Mouse (Mus musculus) hindbrain, embryonic 16.5 days (tissue): Measurements from ENCODE around the gene Cdh23. TPM values are rescaled to one million over a fixed set of nuclear protein-coding genes. Genes with fewer than 3 reads are reported as not detected.
A peak's percentile ranks its signal among the peaks of the same experiment; 100 is the strongest.

ENCODE experiments used
- ATAC-seq: fragments of 200-750 bp; cut with Nextera tagmentation; 2 replicates; pipeline ENCODE4 v1.8.0; 2017; ENCODE audit warnings: moderate TSS enrichment, moderate library complexity
- H3K27ac ChIP-seq: fragments of 300-500 bp; sonication (generic); 2 replicates; pipeline ENCODE4 v1.5.1; 2014; ENCODE audit warnings: low read depth, mild to moderate bottlenecking, control low read depth, low read length, moderate library complexity
- H3K27me3 ChIP-seq: fragments of 300-500 bp; sonication (generic); replicated peaks from 2 replicates; pipeline ENCODE4 v1.6.1; 2014; ENCODE audit warnings: low read length; ENCODE audit not compliant: control insufficient read depth, insufficient read depth
- H3K36me3 ChIP-seq: fragments of 300-500 bp; sonication (generic); 2 replicates; pipeline ENCODE4 v1.6.1; 2014; ENCODE audit warnings: mild to moderate bottlenecking, low read length, moderate library complexity, mixed read lengths; ENCODE audit not compliant: control insufficient read depth, insufficient read depth
- H3K4me1 ChIP-seq: fragments of 300-500 bp; sonication (generic); 2 replicates; pipeline ENCODE4 v1.6.1; 2014; ENCODE audit warnings: low read depth, low read length; ENCODE audit not compliant: control insufficient read depth, insufficient read depth
- H3K4me2 ChIP-seq: fragments of 300-500 bp; sonication (generic); 2 replicates; pipeline ENCODE4 v1.6.1; 2014; ENCODE audit warnings: mild to moderate bottlenecking, low read length, control low read depth, moderate library complexity
- H3K4me3 ChIP-seq: fragments of 300-500 bp; sonication (generic); 2 replicates; pipeline ENCODE4 v1.5.1; 2014; ENCODE audit warnings: mild to moderate bottlenecking, low read length, control low read depth, moderate library complexity
- H3K9ac ChIP-seq: fragments of 300-500 bp; sonication (generic); 2 replicates; pipeline ENCODE4 v1.6.1; 2014; ENCODE audit warnings: low read depth, mild to moderate bottlenecking, control low read depth, low read length, moderate library complexity
- H3K9me3 ChIP-seq: fragments of 300-500 bp; sonication (generic); 2 replicates; pipeline ENCODE4 v1.6.1; 2014; ENCODE audit warnings: mild to moderate bottlenecking, low read length, moderate library complexity; ENCODE audit not compliant: control insufficient read depth
- WGBS: fragments of 180-500 bp; shearing (Covaris S2); extraction: QIAGEN DNeasy Blood & Tissue Kit; methylation state at CpG from one replicate; pipeline ENCODE4 v1.1.7; 2014; 5-methylcytosine and 5-hydroxymethylcytosine counted together
- polyA plus RNA-seq: library from polyadenylated mRNA; unstranded; fragments of >200 nt; fragmentation: Nextera tagmentation; extraction: Ambion mirVana; gene quantifications from 2 replicates; pipeline ENCODE4 v1.2.1, GENCODE M21; 2015

Gene Cdh23
- polyA plus RNA-seq, 1 experiment from 2014 or later: 6.1 TPM

- Histone ChIP-seq H3K4me2 (no peak overlapping the region), H3K4me3 (no peak overlapping the region), H3K36me3 (no peaks in the 10 kb centered on the region), H3K9ac (no peak overlapping the region), H3K9me3 (no peaks in the 10 kb centered on the region), H3K27ac (no peak overlapping the region), H3K4me1 (peaks cover 18% of the 10 kb centered on the region), H3K27me3 (peaks cover 10% of the 10 kb centered on the region)
- no peak for ATAC-seq
- 50% methylated on average over 5 of the region's 5 CpGs for WGBS
Measured at GRCm38 (mm10) chr10:60350077-60350804, 346.0 kb downstream of the Cdh23 start.

GRCm38 (mm10) chr10:60349644-60350043, 346.6 kb downstream of the Cdh23 start:
- H3K9me3 ChIP-seq: no peaks in the 10 kb centered on the region
- WGBS: 89% methylated on average over 5 of the region's 5 CpGs
- no peak overlapping the region for H3K4me2 ChIP-seq
- no peak overlapping the region for H3K4me3 ChIP-seq
- peaks cover 10% of the 10 kb centered on the region for H3K27me3 ChIP-seq
- no peak for ATAC-seq
- no peak overlapping the region for H3K27ac ChIP-seq
- H3K9ac ChIP-seq: no peak overlapping the region
- no peaks in the 10 kb centered on the region for H3K36me3 ChIP-seq
- peaks cover 18% of the 10 kb centered on the region for H3K4me1 ChIP-seq

- no peaks in the 10 kb centered on the region for H3K36me3 ChIP-seq
- peaks cover 18% of the 10 kb centered on the region for H3K4me1 ChIP-seq
- 45% methylated on average over 6 of the region's 6 CpGs for WGBS
- H3K9ac ChIP-seq: no peak overlapping the region
- ATAC-seq: no peak
- H3K9me3 ChIP-seq: no peaks in the 10 kb centered on the region
- H3K4me2 ChIP-seq: no peak overlapping the region
- H3K4me3 ChIP-seq: no peak overlapping the region
- H3K27me3 ChIP-seq: peaks cover 10% of the 10 kb centered on the region
- H3K27ac ChIP-seq: no peak overlapping the region
Measured at GRCm38 (mm10) chr10:60349056-60349455, 347.2 kb downstream of the Cdh23 start.

GRCm38 (mm10) chr10:60347768-60348610, 348.3 kb downstream of the Cdh23 start:
- no peak for ATAC-seq
- no peak overlapping the region for H3K27ac ChIP-seq
- peak overlapping the region; percentile 47; the same call in 1 of the 2 replicates for H3K4me2 ChIP-seq
- WGBS: 45% methylated on average over 9 of the region's 9 CpGs
- H3K9ac ChIP-seq: no peak overlapping the region
- peaks cover 10% of the 10 kb centered on the region for H3K27me3 ChIP-seq
- H3K9me3 ChIP-seq: no peaks in the 10 kb centered on the region
- H3K4me3 ChIP-seq: no peak overlapping the region; the same call in 1 of the 2 replicates
- H3K4me1 ChIP-seq: peaks cover 18% of the 10 kb centered on the region
- no peaks in the 10 kb centered on the region for H3K36me3 ChIP-seq

- Histone ChIP-seq H3K9me3 (no peaks in the 10 kb centered on the region), H3K27me3 (peaks cover 10% of the 10 kb centered on the region), H3K4me1 (peaks cover 16% of the 10 kb centered on the region), H3K4me3 (peak within 1 kb of the TSS; percentile 26), H3K9ac (peak within 1 kb of the TSS; percentile 33; the same call in 1 of the 2 replicates), H3K27ac (no peak within 1 kb of the TSS), H3K4me2 (peak within 1 kb of the TSS; percentile 47), H3K36me3 (no peaks in the 10 kb centered on the region)
- under 1% methylated on average over 37 of the region's 37 CpGs for WGBS
- peak; percentile 46; the same call in 1 of the 2 replicates for ATAC-seq
Measured at GRCm38 (mm10) chr10:60346701-60347405, 349.4 kb downstream of the Cdh23 start, which contains the start of gene Vsir. Vsir (plus strand) TSS chr10:60346851.

GRCm38 (mm10) chr10:60346056-60346455, 350.2 kb downstream of the Cdh23 start:
- Histone ChIP-seq H3K4me1 (peaks cover 10% of the 10 kb centered on the region), H3K4me2 (no peak overlapping the region), H3K4me3 (no peak overlapping the region), H3K9me3 (no peaks in the 10 kb centered on the region), H3K27ac (no peak overlapping the region), H3K27me3 (peaks cover 10% of the 10 kb centered on the region), H3K9ac (no peak overlapping the region), H3K36me3 (no peaks in the 10 kb centered on the region)
- no peak for ATAC-seq
- 88% methylated on average over 4 of the region's 4 CpGs for WGBS

GRCm38 (mm10) chr10:60344111-60344510, 352.2 kb downstream of the Cdh23 start:
- H3K36me3 ChIP-seq: no peaks in the 10 kb centered on the region
- H3K27me3 ChIP-seq: peaks cover 10% of the 10 kb centered on the region

GRCm38 (mm10) chr10:60341528-60341927, 354.8 kb downstream of the Cdh23 start:
- H3K4me1 ChIP-seq: peaks cover 4% of the 10 kb centered on the region; the same call in 1 of the 2 replicates

More at GRCm38 (mm10) chr10:60344111-60344510, 352.2 kb downstream of the Cdh23 start:
- Histone ChIP-seq H3K4me3 (no peak overlapping the region), H3K4me1 (peaks cover 10% of the 10 kb centered on the region), H3K4me2 (no peak overlapping the region), H3K27ac (no peak overlapping the region), H3K9me3 (no peaks in the 10 kb centered on the region), H3K9ac (no peak overlapping the region)
- no peak for ATAC-seq
- WGBS: 89% methylated on average over 3 of the region's 3 CpGs

More at GRCm38 (mm10) chr10:60341528-60341927, 354.8 kb downstream of the Cdh23 start:
- no peak overlapping the region for H3K4me2 ChIP-seq
- no peak overlapping the region for H3K27ac ChIP-seq
- WGBS: 78% methylated on average over 9 of the region's 9 CpGs
- H3K27me3 ChIP-seq: peaks cover 8% of the 10 kb centered on the region
- no peak overlapping the region for H3K9ac ChIP-seq
- H3K4me3 ChIP-seq: no peak overlapping the region
- ATAC-seq: no peak
- no peaks in the 10 kb centered on the region for H3K9me3 ChIP-seq
- H3K36me3 ChIP-seq: no peaks in the 10 kb centered on the region
